Comparison of ENCODE assay signal across 13 mouse cellular contexts in genomic region chr2:80506051-80506802, GRCm38 (mm10). TPM values are rescaled to one million over a fixed set of nuclear protein-coding genes. Genes with fewer than 3 reads are reported as not detected.
"Had no signal": no experiment of that assay in that cellular context is flagged by ENCODE, and none has a peak within 500 bp of the region (broad histone marks: within the 10 kb centered on the region; RNA-seq: fewer than 3 reads in every experiment).

No protein-coding gene starts in this region.

- H3K4me1 ChIP-seq: limb, embryonic 10.5 days; liver, embryonic 15.5 days; midbrain, embryonic 13.5 days had no signal

- ATAC-seq: lung, postnatal 0 days; midbrain, embryonic 13.5 days had no signal

- H3K4me3 ChIP-seq: left cerebral cortex, adult 2 months; limb, embryonic 10.5 days; liver, embryonic 15.5 days; midbrain, embryonic 13.5 days had no signal

- H3K9ac ChIP-seq: liver, embryonic 15.5 days; midbrain, embryonic 13.5 days had no signal

- H3K4me2 ChIP-seq: liver, embryonic 11.5 days; liver, embryonic 15.5 days; midbrain, embryonic 13.5 days had no signal

- H3K9me3 ChIP-seq: limb, embryonic 10.5 days; liver, embryonic 15.5 days; midbrain, embryonic 13.5 days had no signal

- DNase-seq: kidney, postnatal 14 days; lung, adult 2 months; lung, postnatal 36 days; right cerebral cortex, adult 18-20 months; right cerebral cortex, postnatal 25 days; thymus, postnatal 36 days had no signal

- H3K27ac ChIP-seq: left cerebral cortex, adult 2 months; limb, embryonic 10.5 days; liver, embryonic 15.5 days; midbrain, embryonic 13.5 days had no signal

- H3K27me3 ChIP-seq: liver, embryonic 15.5 days; midbrain, embryonic 13.5 days had no signal

RNA-seq across cellular contexts. Expression of gene Frzb, which starts 58.8 kb away (rescaled TPM):
- total RNA-seq: megakaryocyte progenitor cell, adult 5-6 weeks had no signal
